Mouse (Mus musculus) forebrain, postnatal 0 days (tissue): ENCODE results near the gene Zfp109. TPM values are rescaled to one million over a fixed set of nuclear protein-coding genes. Genes with fewer than 3 reads are reported as not detected.
"Not testable (repeated sequence)": the region's sequence is repeated elsewhere in the genome, so short reads cannot be mapped to it uniquely, and the experiment has no call there.

Source experiments
- ATAC-seq: fragments of 200-750 bp; cut with Nextera tagmentation; 2 replicates; pipeline ENCODE4 v1.8.0; 2017; ENCODE audit warnings: mild to moderate bottlenecking, moderate library complexity
- DNase-seq: peaks from one replicate; pipeline ENCODE4 v3.0.0-alpha.2; 2015
- H3K27ac ChIP-seq: fragments of 300-500 bp; sonication (generic); 2 replicates; pipeline ENCODE4 v1.5.1; 2014; ENCODE audit warnings: low read depth, mild to moderate bottlenecking, antibody characterized with exemption, low read length, moderate library complexity, mixed read lengths
- H3K27me3 ChIP-seq: fragments of 300-500 bp; sonication (generic); 2 replicates; pipeline ENCODE4 v1.6.1; 2014; ENCODE audit warnings: mild to moderate bottlenecking, low read length, mixed read lengths; ENCODE audit not compliant: insufficient read depth
- H3K36me3 ChIP-seq: fragments of 300-500 bp; sonication (generic); 2 replicates; pipeline ENCODE4 v1.6.1; 2014; ENCODE audit warnings: mild to moderate bottlenecking, moderate library complexity; ENCODE audit not compliant: insufficient read depth
- H3K4me1 ChIP-seq: fragments of 300-500 bp; sonication (generic); 2 replicates; pipeline ENCODE4 v1.6.1; 2014; ENCODE audit warnings: antibody characterized with exemption; ENCODE audit not compliant: insufficient read depth
- H3K4me2 ChIP-seq: fragments of 300-500 bp; sonication (generic); 2 replicates; pipeline ENCODE4 v1.6.1; 2014; ENCODE audit warnings: low read depth, mild to moderate bottlenecking, moderate library complexity
- H3K4me3 ChIP-seq: fragments of 300-500 bp; sonication (generic); 2 replicates; pipeline ENCODE4 v1.5.1; 2014; ENCODE audit warnings: low read depth, low read length, mixed read lengths
- H3K9ac ChIP-seq: fragments of 300-500 bp; sonication (generic); 2 replicates; pipeline ENCODE4 v1.6.1; 2014; ENCODE audit warnings: mild to moderate bottlenecking
- H3K9me3 ChIP-seq: fragments of 300-500 bp; sonication (generic); 2 replicates; pipeline ENCODE4 v1.6.1; 2016; ENCODE audit warnings: low read length
- CTCF ChIP-seq: sonication (generic); IDR thresholded peaks from 2 replicates; pipeline ENCODE4 v1.5.1; 2016; ENCODE audit warnings: antibody characterized with exemption, control low read depth, low read depth
- WGBS: fragments of 180-500 bp; shearing (Covaris S2); extraction: QIAGEN DNeasy Blood & Tissue Kit; methylation state at CpG from one replicate; pipeline ENCODE4 v1.1.7; 2014; 5-methylcytosine and 5-hydroxymethylcytosine counted together
- polyA plus RNA-seq: library from polyadenylated mRNA; unstranded; fragments of >200 nt; fragmentation: Nextera tagmentation; extraction: Ambion mirVana; gene quantifications from 2 replicates; pipeline ENCODE4 v1.2.1, GENCODE M21; 2015
- total RNA-seq: library from RNA; depleted of rRNA; stranded (reverse); fragments of >200 nt; gene quantifications from 2 replicates; pipeline ENCODE4 v1.2.3, GENCODE M21; 2014; rRNA removed

The Zfp109 gene
- total RNA-seq (5.4 and 7.4 TPM in 2 replicates), polyA plus RNA-seq (1.3 and 2.6 TPM in 2 replicates)

DNA sequence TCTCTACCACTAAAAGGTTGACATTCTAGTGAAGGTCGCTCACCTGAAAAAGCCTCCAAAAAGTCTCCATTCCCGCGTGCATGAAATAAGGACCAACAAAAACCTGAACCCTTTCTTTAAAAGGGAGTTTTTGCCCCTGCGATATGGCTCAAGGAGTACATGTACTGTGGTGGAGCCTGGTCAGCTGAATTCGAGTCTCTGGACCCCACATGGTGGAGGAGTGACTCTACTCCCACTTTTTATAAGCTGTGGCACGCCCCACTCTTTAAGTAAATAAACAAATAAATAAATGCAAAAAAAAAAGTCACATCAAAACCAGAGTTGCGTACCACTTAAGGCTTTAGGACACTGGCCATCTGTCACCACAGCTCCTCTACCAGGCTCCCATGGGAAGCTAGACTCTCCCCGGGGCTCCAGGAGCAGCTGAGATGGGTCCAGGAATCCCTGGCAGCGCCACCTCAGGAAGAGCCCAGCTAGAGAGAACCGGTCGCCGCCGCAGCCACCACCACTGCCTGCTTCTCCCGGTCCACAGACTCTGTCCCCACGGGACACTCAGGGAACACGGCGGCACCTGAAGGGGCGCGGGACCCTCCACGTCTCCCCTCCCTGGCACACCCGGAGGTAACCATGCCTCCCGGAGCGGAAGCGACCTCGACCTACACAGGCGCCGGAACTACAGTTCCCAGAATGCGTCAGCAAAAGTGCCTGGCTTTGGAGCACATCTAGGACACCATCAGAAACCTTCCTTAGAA lies at the start of gene Zfp109:
Zfp109 (minus strand) TSS at position 521 of the 752 bp plus-strand sequence.
- no peaks in the 10 kb centered on the region for H3K9me3 ChIP-seq
- H3K4me1 ChIP-seq, result peaks cover 5% of the 10 kb centered on the region; the same call in 1 of the 2 replicates
- TF ChIP-seq CTCF, result peak; percentile 28; the same call in 1 of the 2 replicates
- ATAC-seq (peak; percentile 97), DNase-seq (peak; percentile 79)
- peak within 1 kb of the TSS; percentile 60 for H3K4me2 ChIP-seq
- 6% methylated on average over 28 of the region's 28 CpGs for WGBS
- peak within 1 kb of the TSS; percentile 80 for H3K4me3 ChIP-seq
- no peaks in the 10 kb centered on the region for H3K27me3 ChIP-seq
- peaks cover 10% of the 10 kb centered on the region for H3K36me3 ChIP-seq
- H3K27ac ChIP-seq, result no peak within 1 kb of the TSS
- peak within 1 kb of the TSS; percentile 73 for H3K9ac ChIP-seq

DNA sequence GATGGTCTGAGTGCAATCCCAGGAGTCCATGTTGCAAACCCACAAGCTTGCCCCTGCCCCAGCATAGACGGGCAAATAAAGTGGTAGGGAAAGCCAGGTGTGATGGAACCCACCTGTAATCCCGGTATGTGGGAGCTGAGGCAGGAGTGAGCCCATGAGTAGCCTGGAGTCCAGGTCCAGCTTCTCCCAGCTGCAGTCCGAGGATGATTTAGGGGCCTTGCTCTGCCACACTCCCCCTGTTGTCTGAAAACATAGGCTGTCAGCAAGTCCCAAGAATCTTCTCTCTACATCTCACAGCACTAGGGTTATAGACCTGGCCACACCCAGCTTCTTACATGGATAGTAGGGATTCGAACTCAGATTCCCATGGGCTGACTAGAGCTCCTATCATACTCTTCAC lies 49.6 kb upstream of the Zfp109 start:
- no peak for DNase-seq
- Histone ChIP-seq H3K4me3 (no peak overlapping the region), H3K4me2 (no peak overlapping the region), H3K27ac (no peak overlapping the region), H3K9me3 (no peaks in the 10 kb centered on the region), H3K9ac (no peak overlapping the region), H3K36me3 (peaks cover 41% of the 10 kb centered on the region), H3K27me3 (no peaks in the 10 kb centered on the region), H3K4me1 (no peaks in the 10 kb centered on the region)
- WGBS, result 84% methylated on average over 4 of the region's 4 CpGs
- ATAC-seq, result no peak
- TF ChIP-seq CTCF, result no peak

DNA sequence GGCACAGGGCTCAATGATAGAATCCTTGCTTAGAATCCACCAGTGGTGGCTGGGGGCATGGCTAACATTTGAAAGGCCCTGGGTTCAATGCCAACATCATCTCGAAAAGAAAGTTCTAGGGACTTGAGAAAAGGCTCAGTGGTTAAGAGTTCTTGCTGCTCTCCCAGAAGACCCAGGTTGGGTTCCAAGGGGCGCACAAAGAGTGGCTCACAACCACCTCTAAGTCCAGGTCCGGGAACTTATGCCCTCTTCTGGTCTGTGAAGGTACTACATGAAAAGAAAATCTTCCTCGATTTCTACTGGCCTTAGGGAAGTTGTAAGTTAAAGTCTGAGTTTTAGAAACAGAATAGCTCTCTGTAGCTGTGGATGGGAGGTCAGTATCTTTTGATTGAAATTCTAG lies 48.7 kb upstream of the Zfp109 start:
- H3K4me3 ChIP-seq, result no peak overlapping the region
- no peaks in the 10 kb centered on the region for H3K4me1 ChIP-seq
- DNase-seq (no peak), ATAC-seq (no peak)
- H3K9ac ChIP-seq, result no peak overlapping the region
- H3K27me3 ChIP-seq, result no peaks in the 10 kb centered on the region
- no peak overlapping the region for H3K27ac ChIP-seq
- TF ChIP-seq CTCF, result no peak
- H3K4me2 ChIP-seq, result no peak overlapping the region
- peaks cover 32% of the 10 kb centered on the region for H3K36me3 ChIP-seq
- no peaks in the 10 kb centered on the region for H3K9me3 ChIP-seq
- whole genome bisulfite sequencing, result 54% methylated on average over 4 of the region's 4 CpGs

DNA sequence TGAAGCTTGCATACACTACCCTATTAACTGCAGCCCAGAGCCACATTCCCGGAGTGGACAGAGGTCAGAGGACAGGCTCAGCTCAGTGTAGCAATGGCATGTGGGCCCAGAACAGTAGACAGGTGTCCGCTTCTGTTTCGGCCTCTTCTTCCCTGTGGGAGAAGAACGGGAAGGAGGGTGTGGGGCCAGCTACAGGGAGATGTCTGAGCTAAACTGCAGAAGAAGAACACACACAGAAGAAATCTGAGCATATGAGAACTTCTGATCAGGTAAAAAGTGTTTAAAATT lies 43.4 kb upstream of the Zfp109 start:
- no peak overlapping the region for H3K27ac ChIP-seq
- H3K9ac ChIP-seq, result no peak overlapping the region
- TF ChIP-seq CTCF, result no peak
- DNase-seq (no peak), ATAC-seq (no peak)
- 0 out of 2 replicates have a peak, but pooled peaks cover 5% of the 10 kb centered on the region for H3K36me3 ChIP-seq
- H3K9me3 ChIP-seq, result no peaks in the 10 kb centered on the region
- no peaks in the 10 kb centered on the region for H3K27me3 ChIP-seq
- no peak overlapping the region for H3K4me3 ChIP-seq
- 55% methylated on average over 4 of the region's 4 CpGs for WGBS
- H3K4me2 ChIP-seq, result no peak overlapping the region
- no peaks in the 10 kb centered on the region for H3K4me1 ChIP-seq

DNA sequence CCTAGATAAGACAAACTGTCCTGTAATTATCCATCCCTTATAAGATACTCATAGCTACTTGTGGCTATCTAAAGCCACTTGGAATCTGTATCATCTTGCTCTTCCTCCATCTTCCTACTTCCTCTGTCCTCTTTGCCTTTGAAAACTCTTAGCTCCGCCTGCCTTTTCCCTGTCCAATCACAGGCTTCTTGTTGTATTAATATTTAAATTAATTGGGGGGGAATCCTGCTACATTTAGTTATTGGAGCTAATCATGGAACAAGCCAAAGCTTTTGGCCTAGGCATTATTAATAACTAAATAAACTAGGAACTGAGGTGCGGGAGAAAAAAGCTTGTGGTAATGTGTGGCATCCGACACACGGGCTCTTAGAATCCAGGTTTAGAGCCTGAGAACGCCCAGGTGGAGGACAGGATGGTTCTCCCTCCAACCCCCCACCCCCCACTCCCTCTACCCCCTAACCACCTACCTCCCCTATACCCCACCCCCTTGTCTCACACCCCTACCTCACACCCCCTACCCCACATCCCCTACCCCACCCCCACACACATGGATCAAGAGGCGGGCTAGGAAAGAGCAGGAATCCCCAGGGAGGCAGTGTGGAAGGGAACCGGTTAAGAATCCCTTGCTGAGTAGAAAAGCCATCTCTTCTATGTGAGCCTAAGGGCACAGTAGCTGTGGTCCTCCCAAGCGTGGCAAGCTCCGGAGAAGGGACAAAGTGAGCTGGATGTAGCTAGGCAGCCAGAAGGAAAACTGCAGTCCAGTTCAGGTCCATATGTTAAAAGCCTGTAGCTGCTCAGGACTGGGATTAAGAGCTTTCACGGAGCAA lies 42.9 kb upstream of the Zfp109 start:
- Histone ChIP-seq H3K27ac (no peak overlapping the region), H3K36me3 (peaks cover 7% of the 10 kb centered on the region; the same call in 1 of the 2 replicates), H3K4me1 (no peaks in the 10 kb centered on the region), H3K9me3 (no peaks in the 10 kb centered on the region), H3K4me2 (no peak overlapping the region), H3K4me3 (no peak overlapping the region), H3K9ac (no peak overlapping the region), H3K27me3 (no peaks in the 10 kb centered on the region)
- DNase-seq (no peak), ATAC-seq (no peak; the same call in 1 of the 2 replicates)
- no peak for TF ChIP-seq CTCF
- 66% methylated on average over 10 of the region's 10 CpGs for WGBS

DNA sequence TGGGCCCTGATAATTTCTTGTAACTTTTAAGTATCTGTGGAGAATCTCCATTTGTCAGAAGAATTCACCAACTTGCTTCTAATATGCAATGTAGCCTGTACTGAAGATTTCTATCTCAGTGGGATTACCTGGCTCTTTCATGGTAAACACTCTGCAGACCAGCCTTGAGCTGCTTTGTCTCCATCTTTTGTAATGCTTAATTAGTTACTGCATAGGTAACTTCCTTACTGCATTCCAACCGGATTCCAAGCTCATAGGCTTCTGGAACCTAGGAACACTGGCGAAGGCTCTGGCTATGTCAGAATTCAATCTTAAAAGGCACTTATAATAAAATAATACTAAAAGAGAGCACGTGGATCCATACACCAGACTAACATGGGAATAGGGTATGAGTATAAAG lies 41.4 kb upstream of the Zfp109 start:
- 85% methylated on average over 3 of the region's 3 CpGs for WGBS

DNA sequence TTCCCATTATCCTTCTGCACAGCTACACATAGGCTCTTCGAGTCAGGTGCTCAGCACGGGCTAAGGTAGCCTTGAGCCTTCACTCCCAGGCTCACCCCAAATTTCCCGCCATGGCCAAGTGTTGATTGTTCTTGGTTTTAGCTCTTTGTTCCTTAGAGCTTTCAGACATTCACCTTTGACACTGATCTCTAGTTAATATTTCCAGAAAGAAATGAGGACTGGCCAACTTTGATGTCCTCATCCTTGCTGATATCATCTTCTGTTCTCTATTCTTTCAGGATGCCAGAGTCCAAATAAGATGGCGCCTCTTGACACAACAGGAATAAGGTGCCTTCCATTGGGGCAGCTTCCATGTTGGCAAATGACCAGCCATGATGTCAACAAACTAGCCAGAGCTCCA lies 37.1 kb upstream of the Zfp109 start:
- Histone ChIP-seq H3K27ac (no peak overlapping the region), H3K4me1 (peaks cover 4% of the 10 kb centered on the region; the same call in 1 of the 2 replicates), H3K4me3 (no peak overlapping the region), H3K27me3 (no peaks in the 10 kb centered on the region), H3K4me2 (no peak overlapping the region), H3K9me3 (no peaks in the 10 kb centered on the region), H3K9ac (no peak overlapping the region), H3K36me3 (peaks cover 23% of the 10 kb centered on the region; the same call in 1 of the 2 replicates)
- no peak for TF ChIP-seq CTCF
- ATAC-seq (no peak), DNase-seq (no peak)
- WGBS, result 95% methylated on average over 4 of the region's 4 CpGs

More for the DNA sequence above, 41.4 kb upstream of the Zfp109 start:
- not testable (repeated sequence) for H3K9me3 ChIP-seq, H3K9ac ChIP-seq, H3K27ac ChIP-seq, H3K4me1 ChIP-seq, H3K4me3 ChIP-seq, ATAC-seq, DNase-seq, H3K4me2 ChIP-seq, H3K27me3 ChIP-seq
- H3K36me3 ChIP-seq, result peaks cover 21% of the 10 kb centered on the region; the same call in 1 of the 2 replicates
